Mouse (Mus musculus): ENCODE results near the gene Zup1.
"Not testable (repeated sequence)": the region's sequence is repeated elsewhere in the genome, so short reads cannot be mapped to it uniquely, and the experiment has no call there.

Zup1 gene

GRCm38 (mm10) chr10:33950803-33951583, at the start of gene Zup1:
Gene Zup1 (minus strand): TSS chr10:33951269.
- DNase-seq = peak; percentile 74 to 87

DNA sequence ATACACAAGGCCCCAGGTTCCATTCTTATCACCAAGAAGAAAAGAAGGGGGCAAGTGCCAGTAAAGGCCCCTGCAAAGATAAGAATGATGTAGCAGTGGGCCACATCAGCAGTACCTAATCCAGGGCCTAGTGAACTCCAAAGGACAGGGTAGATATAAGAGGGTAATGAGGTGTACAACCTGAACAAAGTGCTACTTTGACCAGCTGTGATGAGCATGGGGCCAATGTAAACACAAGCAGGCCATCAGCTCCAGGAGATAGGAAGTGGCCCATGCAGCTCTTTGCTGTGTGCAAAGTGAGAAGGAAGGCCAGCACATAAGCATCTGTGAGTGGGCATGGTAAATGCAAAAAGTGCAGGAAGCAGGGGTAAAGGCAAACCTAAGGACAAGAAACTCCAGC, 47.3 kb upstream of the Zup1 start:
- DNase-seq = no peak

GRCm38 (mm10) chr10:33996686-33997085, 45.6 kb upstream of the Zup1 start:
- DNase-seq = not testable (repeated sequence)

GRCm38 (mm10) chr10:33986771-33987170, 35.7 kb upstream of the Zup1 start:
- DNase-seq = peak in 1 of 2 experiments; percentile 31

- no peak for DNase-seq
Observed at GRCm38 (mm10) chr10:33974781-33975494, 23.9 kb upstream of the Zup1 start.

GRCm38 (mm10) chr10:33952509-33952908, 1.4 kb upstream of the Zup1 start:
- no peak for DNase-seq

- no peak for DNase-seq
Observed at GRCm38 (mm10) chr10:33946336-33946735, 4.7 kb downstream of the Zup1 start.

DNA sequence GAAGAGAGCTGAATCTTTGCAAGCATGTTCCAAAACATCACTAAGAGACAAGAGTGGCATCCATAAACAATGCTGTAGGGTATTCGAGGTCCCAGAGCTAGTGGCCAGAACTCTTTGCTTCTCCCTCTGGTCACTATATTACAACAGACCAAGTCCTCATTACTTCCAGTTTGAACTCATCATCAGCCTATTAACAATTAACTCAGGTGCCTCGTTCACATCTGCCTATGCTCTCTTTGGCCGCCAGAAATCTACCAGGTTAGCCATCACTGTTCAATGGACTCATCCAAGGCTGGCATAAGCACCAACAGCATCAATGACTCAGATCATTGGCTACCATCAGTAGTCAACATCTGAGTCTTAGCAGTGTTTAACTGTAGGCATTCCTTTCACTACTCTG, 5.7 kb downstream of the Zup1 start:
- no peak for DNase-seq

DNA sequence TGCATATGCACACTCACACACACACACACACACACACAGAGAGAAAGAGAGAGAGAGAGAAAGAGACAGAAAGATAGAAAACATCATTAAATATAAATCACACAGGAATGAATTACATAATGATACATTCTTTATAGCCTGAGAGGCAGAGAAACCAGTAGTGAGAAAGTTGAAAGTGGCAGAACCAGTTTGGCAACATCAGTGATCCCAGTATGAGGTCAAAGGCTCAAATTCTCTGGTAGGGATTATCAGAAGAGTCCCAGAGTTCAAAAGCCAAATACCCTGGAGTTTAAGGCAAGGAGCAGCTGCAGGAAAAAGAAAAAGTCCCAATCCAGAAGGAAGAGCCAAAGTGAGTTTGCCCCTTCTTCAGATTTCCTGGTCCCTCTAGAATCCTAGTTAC, 10.4 kb downstream of the Zup1 start:
- no peak for DNase-seq

DNA sequence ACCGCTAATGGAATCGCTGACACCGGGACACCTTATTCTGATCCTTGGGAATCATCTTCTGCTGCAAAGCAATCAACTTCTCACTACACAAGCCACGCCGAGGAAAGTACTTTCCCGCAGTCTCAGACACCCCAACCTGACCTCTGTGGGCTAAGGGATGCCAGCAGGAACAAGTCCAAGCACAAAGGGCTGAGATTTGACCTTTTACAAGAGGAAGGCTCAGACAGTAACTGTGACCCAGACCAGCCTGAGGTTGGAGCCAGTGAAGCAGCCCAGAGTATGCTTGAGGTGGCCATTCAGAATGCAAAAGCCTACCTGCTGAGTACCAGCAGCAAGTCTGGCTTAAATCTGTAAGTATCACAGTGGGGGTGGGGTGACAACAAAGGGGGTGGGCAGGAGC, 45.6 kb downstream of the Zup1 start:
- no peak for DNase-seq

DNA sequence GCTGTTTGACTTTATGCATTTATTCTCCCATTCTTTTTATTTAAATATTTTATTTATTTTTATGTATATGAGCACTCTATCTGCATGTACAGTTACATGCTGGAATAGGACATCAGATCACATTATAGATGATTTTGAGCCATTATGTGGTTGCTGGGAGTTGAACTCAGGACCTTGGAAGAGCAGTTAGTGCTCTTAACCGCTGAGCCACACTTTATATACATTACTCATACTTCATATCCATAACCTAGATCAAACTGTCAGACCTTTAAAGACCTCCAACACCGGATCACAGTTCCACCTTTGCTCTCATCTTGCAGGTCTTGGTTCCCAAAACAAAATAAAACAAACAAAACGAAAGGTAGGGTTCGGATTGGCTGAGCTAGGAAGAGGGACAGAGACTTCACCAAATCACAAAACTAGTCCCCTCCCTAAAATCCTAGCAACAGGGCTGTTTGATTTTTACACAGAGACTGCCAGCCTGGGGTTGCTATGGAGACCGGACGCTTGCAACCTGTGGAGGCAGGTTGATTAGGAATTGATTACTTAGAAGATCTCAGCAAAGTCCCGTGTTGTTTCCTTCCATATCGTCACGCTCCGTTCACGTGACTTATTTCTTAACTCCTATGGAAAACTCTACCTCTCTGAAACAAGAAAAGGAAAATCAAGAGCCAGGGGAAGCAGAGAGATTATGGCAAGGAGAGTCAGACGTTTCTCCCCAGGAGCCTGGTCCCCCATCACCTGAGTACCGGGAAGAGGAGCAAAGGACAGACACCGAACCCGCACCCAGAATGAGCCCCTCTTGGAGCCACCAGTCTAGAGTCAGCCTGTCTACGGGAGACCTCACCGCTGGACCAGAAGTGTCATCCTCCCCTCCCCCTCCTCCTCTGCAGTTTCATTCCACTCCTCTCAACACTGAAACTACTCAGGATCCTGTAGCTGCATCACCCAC, 46.3 kb downstream of the Zup1 start, which contains the start of gene Rsph4a:
Rsph4a (plus strand) TSS at position 582 of the 952 bp plus-strand sequence.
- DNase-seq = no peak

DNA sequence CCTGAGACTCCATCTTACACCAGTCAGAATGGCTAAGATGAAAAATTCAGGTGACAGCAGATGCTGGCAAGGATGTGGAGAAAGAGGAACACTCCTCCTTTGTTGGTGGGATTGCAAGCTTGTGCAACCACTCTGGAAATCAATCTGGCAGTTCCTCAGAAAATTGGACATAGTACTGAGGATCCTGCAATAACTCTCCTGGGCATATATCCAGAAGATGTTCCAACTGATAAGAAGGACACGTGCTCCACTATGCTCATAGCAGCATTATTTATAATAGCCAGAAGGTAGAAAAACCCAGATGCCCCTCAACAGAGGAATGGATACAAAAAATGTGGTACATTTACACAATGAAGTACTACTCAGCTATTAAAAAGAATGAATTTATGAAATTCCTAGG, 49.5 kb downstream of the Zup1 start:
- not testable (repeated sequence) for DNase-seq

- not testable (repeated sequence) for DNase-seq
Observed at GRCm38 (mm10) chr10:33882411-33882810, 68.7 kb downstream of the Zup1 start.

GRCm38 (mm10) chr10:33872672-33873398, 78.2 kb downstream of the Zup1 start:
- no peak for DNase-seq

GRCm38 (mm10) chr10:33870441-33870840, 80.6 kb downstream of the Zup1 start:
- no peak for DNase-seq

Measured in thymus, adult 18-20 months (tissue).